ENCODE assay signal across 25 mouse cellular contexts in genomic region chr14:31652106-31652505, GRCm38 (mm10). TPM values are rescaled to one million over a fixed set of nuclear protein-coding genes. Genes with fewer than 3 reads are reported as not detected.
A peak's percentile ranks its signal among the peaks of the same experiment; 100 is the strongest.
DNase-seq lines count a peak whose midpoint lies in the region; ATAC-seq and TF ChIP-seq lines count a peak whose summit lies in the region.
"Had no signal": no experiment of that assay in that cellular context is flagged by ENCODE, and none has a peak within 500 bp of the region (broad histone marks: within the 10 kb centered on the region; RNA-seq: fewer than 3 reads in every experiment).

No protein-coding gene starts in this region.

- TF ChIP-seq CTCF in intestine, postnatal 0 days (IDR thresholded peaks at IDR 0.05; ENCODE audit: low read depth): no peak
- no peak for TF ChIP-seq CTCF in liver, postnatal 0 days (IDR thresholded peaks at IDR 0.05; ENCODE audit: low read depth)
- no peak for TF ChIP-seq CTCF in MEL (IDR thresholded peaks at IDR 0.05 in 2 of 3, conservative IDR thresholded peaks at IDR 0.05 in 1 of 3; ENCODE audit: control insufficient read depth in 1 of 3, insufficient read depth in 1 of 3, low read depth in 2 of 3, low read length in 3 of 3, poor library complexity in 1 of 3, severe bottlenecking in 1 of 3)

- no peaks in the 10 kb centered on the region for H3K27me3 ChIP-seq in intestine, embryonic 14.5 days (replicated peaks; ENCODE audit: control insufficient read depth, insufficient read depth, low read length)
- no peaks in the 10 kb centered on the region for H3K27me3 ChIP-seq in intestine, postnatal 0 days (replicated peaks; ENCODE audit: control insufficient read depth, insufficient read depth, low read length)
- no peaks in the 10 kb centered on the region for H3K27me3 ChIP-seq in liver, embryonic 11.5 days (replicated peaks; ENCODE audit: control insufficient read depth, insufficient read depth, low read length)
- no peaks in the 10 kb centered on the region for H3K27me3 ChIP-seq in liver, postnatal 0 days (ENCODE audit: insufficient read depth, low read length)
- H3K27me3 ChIP-seq in MEL (ENCODE audit: control insufficient read depth in 1 of 2, insufficient read depth in 2 of 2, low read length in 2 of 2): no peaks in the 10 kb centered on the region
- H3K27me3 ChIP-seq: forebrain, embryonic 12.5 days; heart, embryonic 15.5 days; Patski had no signal

- H3K4me2 ChIP-seq in intestine, embryonic 14.5 days (ENCODE audit: low read length): no peak overlapping the region
- no peak overlapping the region for H3K4me2 ChIP-seq in intestine, postnatal 0 days (replicated peaks; ENCODE audit: low read depth)
- H3K4me2 ChIP-seq in liver, embryonic 11.5 days: no peak overlapping the region
- H3K4me2 ChIP-seq in liver, postnatal 0 days (ENCODE audit: low read depth, low read length): no peak overlapping the region
- H3K4me2 ChIP-seq: forebrain, embryonic 12.5 days; heart, embryonic 15.5 days; hindbrain, embryonic 14.5 days had no signal

- TF ChIP-seq EP300 in liver, postnatal 0 days (IDR thresholded peaks at IDR 0.05; ENCODE audit: low read depth): no peak
- TF ChIP-seq EP300 in MEL (IDR thresholded peaks at IDR 0.05; ENCODE audit: low read depth in 1 of 2, low read length in 2 of 2): peak; percentile 34 to 50; a peak in 2 of 4 replicates

- no peak overlapping the region for H3K9ac ChIP-seq in intestine, embryonic 14.5 days (ENCODE audit: low read length)
- no peak overlapping the region for H3K9ac ChIP-seq in intestine, postnatal 0 days (ENCODE audit: low read depth, low read length)
- H3K9ac ChIP-seq in liver, embryonic 11.5 days (ENCODE audit: low read depth, low read length): no peak overlapping the region
- no peak overlapping the region for H3K9ac ChIP-seq in liver, postnatal 0 days (replicated peaks)
- peak overlapping the region; percentile 38 for H3K9ac ChIP-seq in MEL (ENCODE audit: control insufficient read depth, low read depth, low read length, poor library complexity, severe bottlenecking)
- H3K9ac ChIP-seq: forebrain, embryonic 12.5 days; heart, embryonic 15.5 days; hindbrain, embryonic 14.5 days had no signal

- TF ChIP-seq POLR2A in MEL (IDR thresholded peaks at IDR 0.05; ENCODE audit: control insufficient read depth in 1 of 2, insufficient read depth in 1 of 2, low read depth in 1 of 2, low read length in 2 of 2, poor library complexity in 1 of 2): peak in 1 of 2 experiments; percentile 44; a peak in 2 of 4 replicates

- TF ChIP-seq RAD21 in MEL (IDR thresholded peaks at IDR 0.05; ENCODE audit: low read depth, low read length): no peak

- H3K4me3 ChIP-seq in intestine, embryonic 14.5 days (ENCODE audit: low read depth, low read length): no peak overlapping the region
- no peak overlapping the region for H3K4me3 ChIP-seq in intestine, postnatal 0 days (ENCODE audit: low read depth, low read length)
- H3K4me3 ChIP-seq in liver, embryonic 11.5 days (ENCODE audit: low read depth, low read length): no peak overlapping the region
- no peak overlapping the region for H3K4me3 ChIP-seq in liver, postnatal 0 days (ENCODE audit: low read depth, low read length)
- H3K4me3 ChIP-seq in MEL (ENCODE audit: control insufficient read depth in 1 of 2, insufficient read depth in 1 of 2, low read depth in 2 of 2, low read length in 2 of 2): no peak overlapping the region
- H3K4me3 ChIP-seq: forebrain, embryonic 12.5 days; heart, embryonic 15.5 days; hindbrain, embryonic 10.5 days had no signal

- no peaks in the 10 kb centered on the region for H3K36me3 ChIP-seq in intestine, embryonic 14.5 days (ENCODE audit: control insufficient read depth, insufficient read depth, low read length)
- H3K36me3 ChIP-seq in intestine, postnatal 0 days (ENCODE audit: control insufficient read depth, insufficient read depth): no peaks in the 10 kb centered on the region
- H3K36me3 ChIP-seq in liver, embryonic 11.5 days (ENCODE audit: control insufficient read depth, insufficient read depth, low read length): no peaks in the 10 kb centered on the region
- no peaks in the 10 kb centered on the region for H3K36me3 ChIP-seq in liver, postnatal 0 days (replicated peaks; ENCODE audit: insufficient read depth, low read length)
- peaks cover 0 to 30% of the 10 kb centered on the region in 2 experiments; a peak in 2 of 4 replicates for H3K36me3 ChIP-seq in MEL (ENCODE audit: control insufficient read depth in 1 of 2, insufficient read depth in 2 of 2, low read length in 2 of 2)
- H3K36me3 ChIP-seq: forebrain, embryonic 12.5 days; heart, embryonic 15.5 days; hindbrain, embryonic 10.5 days had no signal

- no peak for ATAC-seq in intestine, embryonic 14.5 days (replicated peaks; ENCODE audit: low FRiP score, low TSS enrichment, low read depth)
- ATAC-seq in intestine, postnatal 0 days: no peak
- peak; percentile 32; the same call in 1 of the 2 replicates for ATAC-seq in liver, embryonic 11.5 days (replicated peaks; ENCODE audit: low FRiP score)
- ATAC-seq in liver, postnatal 0 days: no peak
- no peak for ATAC-seq in erythroblast, adult 5-6 weeks (replicated peaks; ENCODE audit: low FRiP score, poor library complexity, severe bottlenecking)
- ATAC-seq: activated CD4-positive, CD25-positive, alpha-beta regulatory T cell, adult 4 months; CD4-positive, CD25-positive, alpha-beta regulatory T cell, adult 4 months; forebrain, embryonic 16.5 days; Patski had no signal

- 66% methylated on average over 5 of the region's 5 CpGs for WGBS in intestine, embryonic 14.5 days
- 51% methylated on average over 5 of the region's 5 CpGs for WGBS in intestine, postnatal 0 days
- 44% methylated on average over 5 of the region's 5 CpGs for WGBS in liver, embryonic 11.5 days
- WGBS in liver, postnatal 0 days (ENCODE audit: insufficient replicate concordance): 56% methylated on average over 5 of the region's 5 CpGs

- H3K27ac ChIP-seq in intestine, embryonic 14.5 days (ENCODE audit: low read depth): no peak overlapping the region
- H3K27ac ChIP-seq in intestine, postnatal 0 days (ENCODE audit: low read depth, low read length): no peak overlapping the region
- H3K27ac ChIP-seq in liver, embryonic 11.5 days (ENCODE audit: low read depth, low read length): no peak overlapping the region
- no peak overlapping the region for H3K27ac ChIP-seq in liver, postnatal 0 days (ENCODE audit: low read depth)
- peak overlapping the region; percentile 91 for H3K27ac ChIP-seq in MEL (ENCODE audit: control insufficient read depth, low read depth, low read length)
- H3K27ac ChIP-seq: forebrain, embryonic 12.5 days; heart, embryonic 15.5 days; hindbrain, embryonic 10.5 days; hindbrain, embryonic 14.5 days had no signal

- peaks cover 7% of the 10 kb centered on the region for H3K79me2 ChIP-seq in MEL (ENCODE audit: control insufficient read depth, insufficient read depth, low read length, poor library complexity)

- peaks cover 3% of the 10 kb centered on the region for H3K4me1 ChIP-seq in intestine, embryonic 14.5 days (replicated peaks; ENCODE audit: control insufficient read depth, insufficient read depth, low read length)
- H3K4me1 ChIP-seq in intestine, postnatal 0 days (replicated peaks; ENCODE audit: control insufficient read depth, insufficient read depth, low read length): no peaks in the 10 kb centered on the region
- H3K4me1 ChIP-seq in liver, embryonic 11.5 days (replicated peaks; ENCODE audit: control insufficient read depth, insufficient read depth, low read length): peaks cover 17% of the 10 kb centered on the region
- H3K4me1 ChIP-seq in liver, postnatal 0 days (ENCODE audit: insufficient read depth): peaks cover 18% of the 10 kb centered on the region
- H3K4me1 ChIP-seq in MEL (ENCODE audit: control insufficient read depth in 1 of 2, insufficient read depth in 2 of 2, low read length in 2 of 2): peaks cover 8 to 30% of the 10 kb centered on the region in 2 experiments
- H3K4me1 ChIP-seq: forebrain, embryonic 12.5 days had no signal

- DNase-seq in adrenal gland, adult 2 months: peak; percentile 1
- no peak for DNase-seq in adrenal gland, postnatal 4 days (ENCODE audit: low spot score in 2 of 2)
- DNase-seq in intestine, embryonic 14.5 days (ENCODE audit: low spot score): peak; percentile 45
- DNase-seq in liver, embryonic 11.5 days (ENCODE audit: low spot score): no peak
- DNase-seq in liver, postnatal 0 days: no peak
- DNase-seq in MEL (ENCODE audit: low read depth, low spot score): peak; percentile 57
- DNase-seq: adrenal gland, postnatal 25 days; B cell, adult 2 months; cerebellum, adult 2 months; cerebellum, postnatal 10 days; gastrocnemius, postnatal 25 days had no signal

- H3K9me3 ChIP-seq in intestine, embryonic 14.5 days (ENCODE audit: control insufficient read depth, low read length): no peaks in the 10 kb centered on the region
- no peaks in the 10 kb centered on the region for H3K9me3 ChIP-seq in intestine, postnatal 0 days (ENCODE audit: control insufficient read depth)
- H3K9me3 ChIP-seq in liver, embryonic 11.5 days (ENCODE audit: control insufficient read depth, low read length): no peaks in the 10 kb centered on the region
- H3K9me3 ChIP-seq in liver, postnatal 0 days (ENCODE audit: low read length): peaks cover 2% of the 10 kb centered on the region; the same call in 1 of the 2 replicates
- no peaks in the 10 kb centered on the region for H3K9me3 ChIP-seq in MEL (replicated peaks; ENCODE audit: insufficient read depth, low read length)
- H3K9me3 ChIP-seq: forebrain, embryonic 12.5 days; heart, embryonic 15.5 days had no signal

RNA-seq across cellular contexts. Expression of gene Hacl1, which starts 11.0 kb away (rescaled TPM):
- total RNA-seq in adrenal gland, adult 2 months (2021): 10 to 100 TPM; 38.9 to 67.1 TPM
- polyA plus RNA-seq in adrenal gland, adult 2 months (2012; rRNA removed): 10.8 and 15.2 TPM in 2 replicates
- total RNA-seq in adrenal gland, postnatal 4 days (2021): 10 to 100 TPM; 75.9 to 86.7 TPM
- 10.4 and 13.5 TPM in 2 replicates for polyA plus RNA-seq in intestine, embryonic 14.5 days (2014; fragmentation: Nextera tagmentation; extraction: Ambion mirVana)
- 35.5 and 41.3 TPM in 2 replicates for polyA plus RNA-seq in intestine, postnatal 0 days (2015; fragmentation: Nextera tagmentation; extraction: Ambion mirVana)
- 8.1 and 10.5 TPM in 2 replicates for polyA plus RNA-seq in liver, embryonic 11.5 days (2014; fragmentation: Nextera tagmentation; extraction: Ambion mirVana)
- polyA plus RNA-seq in liver, postnatal 0 days (2015; fragmentation: Nextera tagmentation; extraction: Ambion mirVana): 310 and 342 TPM in 2 replicates
- total RNA-seq in MEL (2012; rRNA removed): 7.7 and 9.2 TPM in 2 replicates
- 10 to 100 TPM in 1 of 2 experiments, not detected in 1; 13.3 TPM for polyA plus RNA-seq in MEL (2012; ENCODE audit: insufficient read depth in 1 of 2, insufficient read length in 2 of 2, low read depth in 1 of 2, low replicate concordance in 2 of 2, missing spikeins in 1 of 2)
- total RNA-seq in erythroblast, adult 5-6 weeks (2015; ENCODE audit: low replicate concordance): 0.58 and 11.5 TPM in 2 replicates
- total RNA-seq in erythroblast, adult 5-6 weeks (2017; ENCODE audit: low replicate concordance): 11.2 and 18.7 TPM in 2 replicates

RNA-seq across cellular contexts. Expression of gene Btd, which starts 11.3 kb away (rescaled TPM):
- 10 to 100 TPM; 55.6 to 63.4 TPM for total RNA-seq in adrenal gland, adult 2 months (2021)
- polyA plus RNA-seq in adrenal gland, adult 2 months (2012; rRNA removed): 45.8 and 46.2 TPM in 2 replicates
- 10 to 100 TPM; 62.4 to 63.5 TPM for total RNA-seq in adrenal gland, postnatal 4 days (2021)
- polyA plus RNA-seq in intestine, embryonic 14.5 days (2014; fragmentation: Nextera tagmentation; extraction: Ambion mirVana): 21.9 and 28.8 TPM in 2 replicates
- 45.5 and 48.5 TPM in 2 replicates for polyA plus RNA-seq in intestine, postnatal 0 days (2015; fragmentation: Nextera tagmentation; extraction: Ambion mirVana)
- polyA plus RNA-seq in liver, embryonic 11.5 days (2014; fragmentation: Nextera tagmentation; extraction: Ambion mirVana): 11.4 and 13.3 TPM in 2 replicates
- 40.3 and 44.1 TPM in 2 replicates for polyA plus RNA-seq in liver, postnatal 0 days (2015; fragmentation: Nextera tagmentation; extraction: Ambion mirVana)
- total RNA-seq in MEL (2012; rRNA removed): 7.2 and 8.4 TPM in 2 replicates
- 10 to 100 TPM in 1 of 2 experiments, not detected in 1; 12.9 TPM for polyA plus RNA-seq in MEL (2012; ENCODE audit: insufficient read depth in 1 of 2, insufficient read length in 2 of 2, low read depth in 1 of 2, low replicate concordance in 2 of 2, missing spikeins in 1 of 2)
- 5.6 and 18.3 TPM in 2 replicates for total RNA-seq in erythroblast, adult 5-6 weeks (2015; ENCODE audit: low replicate concordance)
- 4.5 and 5.3 TPM in 2 replicates for total RNA-seq in erythroblast, adult 5-6 weeks (2017; ENCODE audit: low replicate concordance)

RNA-seq across cellular contexts. Expression of gene Gm49387, which starts 11.4 kb away (rescaled TPM):
- 1 to 10 TPM in 1 of 2 experiments, not detected in 1; 2.3 TPM for total RNA-seq in adrenal gland, adult 2 months (2021)
- polyA plus RNA-seq in adrenal gland, adult 2 months (2012; rRNA removed): 1.9 TPM in 1 of 2 replicates, not detected in the other
- not detected for total RNA-seq in adrenal gland, postnatal 4 days (2021)
- polyA plus RNA-seq in intestine, embryonic 14.5 days (2014; fragmentation: Nextera tagmentation; extraction: Ambion mirVana): 0.78 and 2.3 TPM in 2 replicates
- 0.94 TPM in 1 of 2 replicates, not detected in the other for polyA plus RNA-seq in intestine, postnatal 0 days (2015; fragmentation: Nextera tagmentation; extraction: Ambion mirVana)
- polyA plus RNA-seq in liver, embryonic 11.5 days (2014; fragmentation: Nextera tagmentation; extraction: Ambion mirVana): 0.19 and 1.9 TPM in 2 replicates
- 0.89 and 3.9 TPM in 2 replicates for polyA plus RNA-seq in liver, postnatal 0 days (2015; fragmentation: Nextera tagmentation; extraction: Ambion mirVana)
- total RNA-seq in MEL (2012; rRNA removed): not detected in 2 replicates
- under 1 TPM in 1 of 2 experiments, not detected in 1; 0.14 TPM for polyA plus RNA-seq in MEL (2012; ENCODE audit: insufficient read depth in 1 of 2, insufficient read length in 2 of 2, low read depth in 1 of 2, low replicate concordance in 2 of 2, missing spikeins in 1 of 2)
- 2.7 TPM in 1 of 2 replicates, not detected in the other for total RNA-seq in erythroblast, adult 5-6 weeks (2015; ENCODE audit: low replicate concordance)
- not detected in 2 replicates for total RNA-seq in erythroblast, adult 5-6 weeks (2017; ENCODE audit: low replicate concordance)
- total RNA-seq: adrenal gland, adult 18-20 months; G1E; granulocyte monocyte progenitor cell, adult 5-6 weeks had no signal
- polyA plus RNA-seq: activated CD4-positive, CD25-positive, alpha-beta regulatory T cell, adult 4 months; cerebellum, adult 2 months; forebrain, embryonic 16.5 days; frontal cortex, adult 2 months; G1E; hindbrain, embryonic 14.5 days had no signal

Comparison
In these comparisons a context has a peak if more than half of its experiments do, and no peak if none do; other contexts are left out.
1. DNase-seq: peak in adrenal gland, adult 2 months (single experiment), intestine, embryonic 14.5 days (single experiment) and MEL (single experiment); none in adrenal gland, postnatal 4 days (0 of 2), liver, embryonic 11.5 days (single experiment) and liver, postnatal 0 days (single experiment).